Mouse (Mus musculus) G1E (cell line): ENCODE measurements around the gene Olfr212.

Experiments
- CTCF ChIP-seq: IDR thresholded peaks from 2 replicates; pipeline ENCODE4 v1.5.1; 2012; ENCODE audit warnings: low read depth, low read length, inconsistent platforms, mixed read lengths
- GATA1 ChIP-seq: IDR thresholded peaks from 2 replicates; pipeline ENCODE4 v1.6.1; 2012; ENCODE audit warnings: borderline replicate concordance, low read length, inconsistent platforms, mixed read lengths
- GATA2 ChIP-seq: IDR thresholded peaks from 2 replicates; pipeline ENCODE4 v1.6.1; 2012; ENCODE audit warnings: low read depth, low read length, inconsistent platforms, borderline replicate concordance
- POLR2AphosphoS5 ChIP-seq: IDR thresholded peaks from 2 replicates; pipeline ENCODE4 v1.6.1; 2012; ENCODE audit warnings: low read depth, low read length, inconsistent platforms; ENCODE audit not compliant: insufficient replicate concordance
- TAL1 ChIP-seq: conservative IDR thresholded peaks from 2 replicates; pipeline ENCODE4 v1.6.1; 2012; ENCODE audit warnings: low read depth, low read length, inconsistent platforms, mixed read lengths

- TF ChIP-seq CTCF (no peak), GATA2 (no peak), GATA1 (no peak), POLR2AphosphoS5 (no peak), TAL1 (no peak)
These were observed 21.2 kb upstream of the Olfr212 start for GRCm38 (mm10) chr6:116485081-116485480.
